Mouse (Mus musculus): ENCODE results near the gene Prdm12.

GRCm38 (mm10) chr2:31636742-31637141, 3.1 kb upstream of the Prdm12 start:
- no peak for TF ChIP-seq CTCF (IDR thresholded peaks at IDR 0.05; ENCODE audit: borderline replicate concordance, insufficient read depth, low read length)
- TF ChIP-seq POLR2A (IDR thresholded peaks at IDR 0.05; ENCODE audit: low read depth, low read length): no peak
